Mouse (Mus musculus) midbrain, embryonic 14.5 days (tissue): ENCODE results near the gene Rrm1. TPM values are rescaled to one million over a fixed set of nuclear protein-coding genes. Genes with fewer than 3 reads are reported as not detected.
"Not testable (repeated sequence)": the region's sequence is repeated elsewhere in the genome, so short reads cannot be mapped to it uniquely, and the experiment has no call there.

Experiments
- ATAC-seq: fragments of 200-750 bp; cut with Nextera tagmentation; 2 replicates; pipeline ENCODE4 v1.8.0; 2017; ENCODE audit warnings: moderate number of reproducible peaks, moderate library complexity; ENCODE audit not compliant: low FRiP score, low TSS enrichment
- DNase-seq: peaks from one replicate; pipeline ENCODE4 v3.0.0-alpha.2; 2015
- H3K27ac ChIP-seq: fragments of 300-500 bp; sonication (generic); replicated peaks from 2 replicates; pipeline ENCODE4 v1.5.1; 2014; ENCODE audit warnings: mild to moderate bottlenecking, low read depth, low read length, moderate library complexity
- H3K27me3 ChIP-seq: fragments of 300-500 bp; sonication (generic); 2 replicates; pipeline ENCODE4 v1.6.1; 2014; ENCODE audit warnings: low read length, control low read depth, mixed read lengths; ENCODE audit not compliant: control insufficient read depth, insufficient read depth
- H3K36me3 ChIP-seq: fragments of 300-500 bp; sonication (generic); 2 replicates; pipeline ENCODE4 v1.6.1; 2014; ENCODE audit warnings: low read length, control low read depth; ENCODE audit not compliant: control insufficient read depth, insufficient read depth
- H3K4me1 ChIP-seq: fragments of 300-500 bp; sonication (generic); 2 replicates; pipeline ENCODE4 v1.6.1; 2014; ENCODE audit warnings: mild to moderate bottlenecking, antibody characterized with exemption, low read length, control low read depth; ENCODE audit not compliant: control insufficient read depth, insufficient read depth
- H3K4me2 ChIP-seq: fragments of 300-500 bp; sonication (generic); 2 replicates; pipeline ENCODE4 v1.6.1; 2014; ENCODE audit warnings: mild to moderate bottlenecking, low read length, moderate library complexity
- H3K4me3 ChIP-seq: fragments of 300-500 bp; sonication (generic); replicated peaks from 2 replicates; pipeline ENCODE4 v1.5.1; 2014; ENCODE audit warnings: low read depth, low read length
- H3K9ac ChIP-seq: fragments of 300-500 bp; sonication (generic); replicated peaks from 2 replicates; pipeline ENCODE4 v1.6.1; 2014; ENCODE audit warnings: mild to moderate bottlenecking, low read length, moderate library complexity
- H3K9me3 ChIP-seq: fragments of 300-500 bp; sonication (generic); 2 replicates; pipeline ENCODE4 v1.6.1; 2016; ENCODE audit warnings: low read length, control low read depth, mixed read lengths; ENCODE audit not compliant: control insufficient read depth
- WGBS: fragments of 180-500 bp; shearing (Covaris S2); extraction: QIAGEN DNeasy Blood & Tissue Kit; methylation state at CpG from one replicate; pipeline ENCODE4 v1.1.7; 2014; 5-methylcytosine and 5-hydroxymethylcytosine counted together
- polyA plus RNA-seq: library from polyadenylated mRNA; unstranded; fragments of >200 nt; fragmentation: Nextera tagmentation; extraction: Ambion mirVana; gene quantifications from 2 replicates; pipeline ENCODE4 v1.2.1, GENCODE M21; 2014

Rrm1 gene
- polyA plus RNA-seq, 1 experiment from 2014 or later: 65.9 TPM

- H3K27me3 ChIP-seq: no peaks in the 10 kb centered on the region
- ATAC-seq (no peak), DNase-seq (no peak)
- no peak within 1 kb of the TSS for H3K9ac ChIP-seq
- no peaks in the 10 kb centered on the region for H3K4me1 ChIP-seq
- no peaks in the 10 kb centered on the region for H3K36me3 ChIP-seq
- H3K4me3 ChIP-seq: no peak within 1 kb of the TSS
- H3K27ac ChIP-seq: no peak within 1 kb of the TSS
- H3K9me3 ChIP-seq: no peaks in the 10 kb centered on the region
- H3K4me2 ChIP-seq: no peak within 1 kb of the TSS
- 94% methylated on average over 4 of the region's 4 CpGs for WGBS
These were observed 40.1 kb downstream of the Rrm1 start, which contains the start of gene Olfr543 for GRCm38 (mm10) chr7:102481579-102481978. Olfr543 (minus strand) TSS chr7:102481679.

- Histone ChIP-seq H3K4me2 (no peak overlapping the region), H3K9ac (no peak overlapping the region), H3K9me3 (no peaks in the 10 kb centered on the region), H3K36me3 (no peaks in the 10 kb centered on the region), H3K4me3 (no peak overlapping the region), H3K4me1 (no peaks in the 10 kb centered on the region), H3K27ac (no peak overlapping the region), H3K27me3 (no peaks in the 10 kb centered on the region)
- 97% methylated on average over 2 of the region's 2 CpGs for WGBS
- no peak for ATAC-seq
- DNase-seq: no peak
These were observed 42.2 kb downstream of the Rrm1 start for GRCm38 (mm10) chr7:102483665-102484064.

- not testable (repeated sequence) for H3K9me3 ChIP-seq, ATAC-seq, H3K27me3 ChIP-seq, H3K4me3 ChIP-seq, H3K4me1 ChIP-seq, H3K4me2 ChIP-seq, H3K36me3 ChIP-seq, DNase-seq, H3K27ac ChIP-seq, H3K9ac ChIP-seq
- WGBS: 78% methylated on average over 8 of the region's 8 CpGs
These were observed 43.3 kb downstream of the Rrm1 start for GRCm38 (mm10) chr7:102484766-102485165.

GRCm38 (mm10) chr7:102486105-102486504 lies 44.6 kb downstream of the Rrm1 start:
- WGBS: 80% methylated on average over 1 of the region's 1 CpGs
- H3K9me3 ChIP-seq: no peaks in the 10 kb centered on the region
- no peak overlapping the region for H3K27ac ChIP-seq
- no peak overlapping the region for H3K4me2 ChIP-seq
- H3K4me3 ChIP-seq: no peak overlapping the region
- DNase-seq (no peak), ATAC-seq (no peak)
- no peaks in the 10 kb centered on the region for H3K36me3 ChIP-seq
- no peaks in the 10 kb centered on the region for H3K4me1 ChIP-seq
- H3K9ac ChIP-seq: no peak overlapping the region
- no peaks in the 10 kb centered on the region for H3K27me3 ChIP-seq

GRCm38 (mm10) chr7:102488161-102488560 lies 46.7 kb downstream of the Rrm1 start, which contains the start of gene Olfr544:
Olfr544 (minus strand) TSS chr7:102488313.
- Histone ChIP-seq H3K36me3 (no peaks in the 10 kb centered on the region), H3K9ac (no peak within 1 kb of the TSS), H3K27me3 (no peaks in the 10 kb centered on the region), H3K27ac (no peak within 1 kb of the TSS), H3K4me1 (no peaks in the 10 kb centered on the region), H3K9me3 (no peaks in the 10 kb centered on the region), H3K4me3 (no peak within 1 kb of the TSS), H3K4me2 (no peak within 1 kb of the TSS)
- WGBS: 36% methylated on average over 1 of the region's 1 CpGs
- DNase-seq (no peak), ATAC-seq (no peak)

- not testable (repeated sequence) for ATAC-seq, H3K4me3 ChIP-seq, H3K27me3 ChIP-seq, DNase-seq, H3K4me2 ChIP-seq, H3K4me1 ChIP-seq, H3K27ac ChIP-seq, H3K9ac ChIP-seq, H3K36me3 ChIP-seq, H3K9me3 ChIP-seq
- 61% methylated on average over 7 of the region's 7 CpGs for WGBS
These were observed 52.9 kb downstream of the Rrm1 start for GRCm38 (mm10) chr7:102494416-102494815.

GRCm38 (mm10) chr7:102499473-102499872 lies 58.0 kb downstream of the Rrm1 start, which contains the start of gene Olfr545:
Olfr545 (minus strand) TSS chr7:102499573.
- Histone ChIP-seq H3K4me1 (no peaks in the 10 kb centered on the region), H3K9ac (no peak within 1 kb of the TSS), H3K27ac (no peak within 1 kb of the TSS), H3K36me3 (no peaks in the 10 kb centered on the region), H3K27me3 (no peaks in the 10 kb centered on the region), H3K4me2 (no peak within 1 kb of the TSS), H3K9me3 (no peaks in the 10 kb centered on the region), H3K4me3 (no peak within 1 kb of the TSS)
- ATAC-seq (no peak), DNase-seq (no peak)
- 75% methylated on average over 3 of the region's 3 CpGs for WGBS

- no peaks in the 10 kb centered on the region for H3K36me3 ChIP-seq
- ATAC-seq: no peak
- H3K4me3 ChIP-seq: no peak overlapping the region
- no peak overlapping the region for H3K9ac ChIP-seq
- no peak for DNase-seq
- H3K9me3 ChIP-seq: no peaks in the 10 kb centered on the region
- no peak overlapping the region for H3K4me2 ChIP-seq
- WGBS: 87% methylated on average over 5 of the region's 5 CpGs
- H3K4me1 ChIP-seq: no peaks in the 10 kb centered on the region
- H3K27ac ChIP-seq: no peak overlapping the region
- H3K27me3 ChIP-seq: no peaks in the 10 kb centered on the region
These were observed 60.5 kb downstream of the Rrm1 start for GRCm38 (mm10) chr7:102501986-102502385.

- Histone ChIP-seq H3K9me3 (no peaks in the 10 kb centered on the region), H3K4me3 (no peak overlapping the region), H3K27me3 (no peaks in the 10 kb centered on the region), H3K4me2 (no peak overlapping the region), H3K36me3 (no peaks in the 10 kb centered on the region), H3K4me1 (no peaks in the 10 kb centered on the region), H3K27ac (no peak overlapping the region), H3K9ac (no peak overlapping the region)
- peak; percentile 75 for ATAC-seq
- peak; percentile 86 for DNase-seq
- 44% methylated on average over 3 of the region's 3 CpGs for WGBS
These were observed 65.4 kb downstream of the Rrm1 start for GRCm38 (mm10) chr7:102506848-102507247.
